Mouse (Mus musculus): ENCODE results near the gene Nin. TPM values are rescaled to one million over a fixed set of nuclear protein-coding genes. Genes with fewer than 3 reads are reported as not detected.

The Nin gene
- polyA plus RNA-seq, 1 experiment from 2014 or later, result 14.5 TPM

GRCm38 (mm10) chr12:70140542-70140941, 27.0 kb upstream of the Nin start:
- no peak overlapping the region for H3K27ac ChIP-seq
- WGBS, result 95% methylated on average over 5 of the region's 5 CpGs
- no peak overlapping the region for H3K9ac ChIP-seq
- H3K27me3 ChIP-seq, result no peaks in the 10 kb centered on the region; the same call in 1 of the 2 replicates
- H3K36me3 ChIP-seq (ENCODE audit: poor library complexity, severe bottlenecking), result no peaks in the 10 kb centered on the region
- H3K4me3 ChIP-seq, result no peak overlapping the region
- H3K9me3 ChIP-seq (replicated peaks), result no peaks in the 10 kb centered on the region
- H3K4me2 ChIP-seq, result no peak overlapping the region
- H3K4me1 ChIP-seq, result no peaks in the 10 kb centered on the region
- ATAC-seq, result no peak

GRCm38 (mm10) chr12:70139871-70140270, 26.4 kb upstream of the Nin start:
- no peak for ATAC-seq
- Histone ChIP-seq H3K27ac (no peak overlapping the region), H3K36me3 (ENCODE audit: poor library complexity, severe bottlenecking) (no peaks in the 10 kb centered on the region), H3K4me3 (no peak overlapping the region), H3K9ac (no peak overlapping the region), H3K4me2 (no peak overlapping the region), H3K9me3 (replicated peaks) (no peaks in the 10 kb centered on the region), H3K4me1 (no peaks in the 10 kb centered on the region), H3K27me3 (no peaks in the 10 kb centered on the region; the same call in 1 of the 2 replicates)
- WGBS, result 75% methylated on average over 4 of the region's 4 CpGs

GRCm38 (mm10) chr12:70137626-70138025, 24.1 kb upstream of the Nin start:
- no peaks in the 10 kb centered on the region; the same call in 1 of the 2 replicates for H3K27me3 ChIP-seq
- no peak overlapping the region for H3K4me3 ChIP-seq
- 89% methylated on average over 9 of the region's 9 CpGs for WGBS
- H3K27ac ChIP-seq, result no peak overlapping the region
- no peak overlapping the region for H3K9ac ChIP-seq
- H3K4me1 ChIP-seq, result no peaks in the 10 kb centered on the region
- no peaks in the 10 kb centered on the region for H3K9me3 ChIP-seq (replicated peaks)
- ATAC-seq, result no peak
- H3K4me2 ChIP-seq, result no peak overlapping the region
- H3K36me3 ChIP-seq (ENCODE audit: poor library complexity, severe bottlenecking), result no peaks in the 10 kb centered on the region

GRCm38 (mm10) chr12:70137095-70137494, 23.6 kb upstream of the Nin start:
- no peak for ATAC-seq

GRCm38 (mm10) chr12:70136185-70136756, 22.8 kb upstream of the Nin start:
- H3K9me3 ChIP-seq (replicated peaks), result no peaks in the 10 kb centered on the region
- no peak for ATAC-seq
- H3K27ac ChIP-seq, result no peak overlapping the region
- H3K9ac ChIP-seq, result no peak overlapping the region
- no peaks in the 10 kb centered on the region for H3K27me3 ChIP-seq
- 62% methylated on average over 12 of the region's 12 CpGs for WGBS
- no peak overlapping the region for H3K4me3 ChIP-seq
- H3K4me2 ChIP-seq, result no peak overlapping the region
- H3K4me1 ChIP-seq, result no peaks in the 10 kb centered on the region
- H3K36me3 ChIP-seq (ENCODE audit: poor library complexity, severe bottlenecking), result no peaks in the 10 kb centered on the region

More at GRCm38 (mm10) chr12:70137095-70137494, 23.6 kb upstream of the Nin start:
- WGBS, result 85% methylated on average over 4 of the region's 4 CpGs
- Histone ChIP-seq H3K4me3 (no peak overlapping the region), H3K4me2 (no peak overlapping the region), H3K9ac (no peak overlapping the region), H3K27me3 (no peaks in the 10 kb centered on the region), H3K27ac (no peak overlapping the region), H3K4me1 (no peaks in the 10 kb centered on the region), H3K36me3 (ENCODE audit: poor library complexity, severe bottlenecking) (no peaks in the 10 kb centered on the region), H3K9me3 (replicated peaks) (no peaks in the 10 kb centered on the region)

GRCm38 (mm10) chr12:70134627-70135235, 21.2 kb upstream of the Nin start:
- H3K4me1 ChIP-seq, result no peaks in the 10 kb centered on the region
- H3K9me3 ChIP-seq (replicated peaks), result no peaks in the 10 kb centered on the region
- H3K27me3 ChIP-seq, result no peaks in the 10 kb centered on the region
- no peak overlapping the region for H3K4me3 ChIP-seq
- no peak overlapping the region for H3K4me2 ChIP-seq
- ATAC-seq, result no peak
- no peak overlapping the region for H3K9ac ChIP-seq
- no peaks in the 10 kb centered on the region for H3K36me3 ChIP-seq (ENCODE audit: poor library complexity, severe bottlenecking)
- WGBS, result 92% methylated on average over 20 of the region's 20 CpGs
- H3K27ac ChIP-seq, result no peak overlapping the region

GRCm38 (mm10) chr12:70131042-70131675, 17.6 kb upstream of the Nin start:
- no peaks in the 10 kb centered on the region for H3K27me3 ChIP-seq
- no peaks in the 10 kb centered on the region for H3K36me3 ChIP-seq (ENCODE audit: poor library complexity, severe bottlenecking)
- WGBS, result 46% methylated on average over 20 of the region's 20 CpGs
- H3K9ac ChIP-seq, result no peak overlapping the region
- H3K4me3 ChIP-seq, result 0 out of 2 replicates have a peak overlapping the region, but pooled peaks have one; percentile 5
- H3K4me2 ChIP-seq, result peak overlapping the region; percentile 43
- H3K27ac ChIP-seq, result peak overlapping the region; percentile 31; the same call in 1 of the 2 replicates
- no peak for ATAC-seq
- no peaks in the 10 kb centered on the region for H3K4me1 ChIP-seq
- H3K9me3 ChIP-seq (replicated peaks), result no peaks in the 10 kb centered on the region

GRCm38 (mm10) chr12:70129105-70129504, 15.6 kb upstream of the Nin start:
- H3K27me3 ChIP-seq, result 0 out of 2 replicates have a peak, but pooled peaks cover 2% of the 10 kb centered on the region
- H3K27ac ChIP-seq, result no peak overlapping the region
- no peaks in the 10 kb centered on the region for H3K9me3 ChIP-seq (replicated peaks)
- no peaks in the 10 kb centered on the region for H3K36me3 ChIP-seq (ENCODE audit: poor library complexity, severe bottlenecking)
- no peak for ATAC-seq
- WGBS, result 68% methylated on average over 5 of the region's 5 CpGs
- H3K4me2 ChIP-seq, result no peak overlapping the region
- no peaks in the 10 kb centered on the region for H3K4me1 ChIP-seq
- H3K9ac ChIP-seq, result no peak overlapping the region
- H3K4me3 ChIP-seq, result no peak overlapping the region

- Histone ChIP-seq H3K36me3 (ENCODE audit: poor library complexity, severe bottlenecking) (no peaks in the 10 kb centered on the region), H3K9ac (no peak overlapping the region), H3K9me3 (replicated peaks) (no peaks in the 10 kb centered on the region), H3K27me3 (0 out of 2 replicates have a peak, but pooled peaks cover 2% of the 10 kb centered on the region), H3K4me2 (no peak overlapping the region), H3K4me3 (no peak overlapping the region), H3K4me1 (no peaks in the 10 kb centered on the region), H3K27ac (no peak overlapping the region)
- no peak for ATAC-seq
- WGBS, result 90% methylated on average over 4 of the region's 4 CpGs
These were observed 13.1 kb upstream of the Nin start for GRCm38 (mm10) chr12:70126626-70127025.

GRCm38 (mm10) chr12:70119552-70119951, 6.0 kb upstream of the Nin start:
- Histone ChIP-seq H3K4me1 (no peaks in the 10 kb centered on the region), H3K36me3 (ENCODE audit: poor library complexity, severe bottlenecking) (no peaks in the 10 kb centered on the region), H3K27ac (no peak overlapping the region), H3K4me2 (no peak overlapping the region), H3K4me3 (no peak overlapping the region), H3K9me3 (replicated peaks) (no peaks in the 10 kb centered on the region), H3K9ac (no peak overlapping the region), H3K27me3 (peaks cover 6% of the 10 kb centered on the region; the same call in 1 of the 2 replicates)
- no peak for ATAC-seq
- WGBS, result 56% methylated on average over 2 of the region's 2 CpGs

- ATAC-seq, result peak; percentile 75; the same call in 1 of the 2 replicates
- Histone ChIP-seq H3K27me3 (peaks cover 11% of the 10 kb centered on the region; the same call in 1 of the 2 replicates), H3K4me3 (no peak overlapping the region), H3K9me3 (replicated peaks) (no peaks in the 10 kb centered on the region), H3K36me3 (ENCODE audit: poor library complexity, severe bottlenecking) (no peaks in the 10 kb centered on the region), H3K9ac (no peak overlapping the region), H3K4me2 (no peak overlapping the region), H3K4me1 (no peaks in the 10 kb centered on the region), H3K27ac (peak overlapping the region; percentile 6; the same call in 1 of the 2 replicates)
- WGBS, result 82% methylated on average over 10 of the region's 10 CpGs
These were observed 5.3 kb upstream of the Nin start for GRCm38 (mm10) chr12:70118721-70119345.

- H3K4me2 ChIP-seq, result no peak overlapping the region
- no peak overlapping the region for H3K27ac ChIP-seq
- WGBS, result 90% methylated on average over 10 of the region's 10 CpGs
- no peak overlapping the region for H3K9ac ChIP-seq
- H3K36me3 ChIP-seq (ENCODE audit: poor library complexity, severe bottlenecking), result no peaks in the 10 kb centered on the region
- no peak for ATAC-seq
- H3K4me1 ChIP-seq, result peaks cover 4% of the 10 kb centered on the region; the same call in 1 of the 2 replicates
- H3K4me3 ChIP-seq, result no peak overlapping the region
- H3K9me3 ChIP-seq (replicated peaks), result no peaks in the 10 kb centered on the region
- H3K27me3 ChIP-seq, result peaks cover 27% of the 10 kb centered on the region; the same call in 1 of the 2 replicates
These were observed 3.6 kb upstream of the Nin start for GRCm38 (mm10) chr12:70117146-70117545.

Measured in forebrain, embryonic 13.5 days (tissue).